Mouse (Mus musculus): ENCODE measurements around the gene Peli3. TPM values are rescaled to one million over a fixed set of nuclear protein-coding genes. Genes with fewer than 3 reads are reported as not detected.

Peli3 gene
- polyA plus RNA-seq, 1 experiment from 2014 or later: 1.6 TPM

DNA sequence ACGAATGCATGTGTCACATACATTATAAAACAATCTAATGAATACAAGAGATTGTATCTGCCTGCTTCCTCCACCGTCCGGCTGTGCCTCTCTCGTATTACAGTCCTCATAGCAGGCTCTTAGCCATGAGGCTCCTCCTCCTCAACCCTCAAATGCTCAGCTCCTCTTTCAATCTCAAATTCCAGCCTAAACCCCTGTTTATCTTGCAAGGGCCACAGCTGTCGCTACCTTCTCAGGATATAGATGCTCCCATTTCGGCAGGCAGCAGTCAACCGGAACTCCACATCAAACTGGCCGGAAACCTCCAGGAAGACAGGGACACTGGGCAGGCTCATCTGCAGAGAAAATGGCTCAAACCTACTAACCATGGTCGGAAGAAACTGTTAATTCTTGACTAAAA lies 44.0 kb downstream of the Peli3 start:
- no peak overlapping the region for H3K9ac ChIP-seq (ENCODE audit: low read length)
- no peaks in the 10 kb centered on the region for H3K27me3 ChIP-seq (ENCODE audit: control insufficient read depth, insufficient read depth, low read length)
- H3K9me3 ChIP-seq (ENCODE audit: control insufficient read depth, low read length): no peaks in the 10 kb centered on the region
- no peaks in the 10 kb centered on the region; the same call in 1 of the 2 replicates for H3K36me3 ChIP-seq (ENCODE audit: control insufficient read depth, insufficient read depth, low read length)
- no peak overlapping the region for H3K4me2 ChIP-seq (ENCODE audit: low read depth, severe bottlenecking)
- ATAC-seq (ENCODE audit: insufficient number of reproducible peaks, low FRiP score, low TSS enrichment, low read depth): no peak
- DNase-seq (ENCODE audit: low spot score): no peak
- WGBS: 75% methylated on average over 9 of the region's 9 CpGs
- H3K4me1 ChIP-seq (ENCODE audit: control insufficient read depth, insufficient read depth, low read length): no peaks in the 10 kb centered on the region
- H3K4me3 ChIP-seq (ENCODE audit: low read depth, low read length): no peak overlapping the region
- no peak overlapping the region for H3K27ac ChIP-seq (replicated peaks; ENCODE audit: low read depth, low read length)

DNA sequence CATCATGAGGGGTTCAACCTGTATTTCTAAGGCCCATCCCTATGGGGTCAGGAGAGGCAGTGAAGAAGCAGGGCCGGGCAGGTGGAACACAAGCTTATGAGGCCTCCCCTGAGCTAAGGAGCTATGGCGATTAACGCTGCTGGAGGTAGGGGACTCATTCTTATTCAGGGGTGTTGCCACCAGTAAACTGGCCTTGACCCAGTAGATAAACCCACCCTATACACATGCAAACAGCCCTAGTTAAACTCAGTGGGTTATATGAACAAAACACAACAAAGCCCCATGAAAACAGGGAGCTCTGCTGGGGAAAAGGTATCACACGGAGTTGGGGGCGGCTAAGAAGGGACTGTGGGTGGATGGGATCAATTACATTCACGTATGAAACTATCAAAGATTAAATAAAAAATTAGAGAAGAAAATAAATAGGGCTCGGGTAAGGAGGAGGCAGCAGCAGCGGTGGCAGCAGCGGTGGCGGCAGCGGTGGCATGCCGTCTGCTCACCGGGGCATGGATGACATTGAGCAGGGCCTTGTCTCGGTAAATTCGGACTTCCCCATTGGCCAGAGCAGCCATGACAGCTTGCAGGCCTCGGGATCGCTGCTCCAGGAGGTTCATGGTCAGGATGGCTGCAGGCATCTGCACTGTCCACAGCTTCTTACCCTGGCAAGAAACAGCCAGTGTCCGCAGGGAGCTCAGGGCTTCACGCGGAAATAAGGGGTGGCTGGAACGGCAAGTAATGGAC lies 46.0 kb downstream of the Peli3 start:
- no peak for ATAC-seq (ENCODE audit: insufficient number of reproducible peaks, low FRiP score, low TSS enrichment, low read depth)

DNA sequence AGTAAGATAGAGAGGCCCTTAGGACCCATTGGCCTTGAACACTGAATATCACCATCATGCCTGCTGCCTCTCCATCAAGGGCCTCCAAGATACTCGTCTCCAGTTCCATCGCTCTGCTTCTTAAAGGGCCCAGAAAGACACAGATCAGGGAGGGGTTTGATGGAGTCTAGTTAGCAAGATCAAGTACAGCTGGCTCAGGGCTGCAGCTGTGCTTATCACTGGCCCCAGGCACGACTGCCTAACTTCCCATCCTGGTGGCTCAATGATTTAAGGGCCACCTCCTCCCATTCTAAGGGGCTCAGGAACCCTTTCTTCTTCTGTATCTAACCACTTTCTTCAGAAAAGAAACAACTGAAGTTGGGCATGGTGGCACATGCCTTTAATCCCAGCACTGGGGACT lies 51.1 kb downstream of the Peli3 start:
- no peaks in the 10 kb centered on the region for H3K9me3 ChIP-seq (ENCODE audit: control insufficient read depth, low read length)
- 75% methylated on average over 3 of the region's 3 CpGs for WGBS
- H3K36me3 ChIP-seq (ENCODE audit: control insufficient read depth, insufficient read depth, low read length): no peaks in the 10 kb centered on the region
- H3K4me1 ChIP-seq (ENCODE audit: control insufficient read depth, insufficient read depth, low read length): no peaks in the 10 kb centered on the region
- ATAC-seq (ENCODE audit: insufficient number of reproducible peaks, low FRiP score, low TSS enrichment, low read depth) (no peak), DNase-seq (ENCODE audit: low spot score) (no peak)
- H3K27me3 ChIP-seq (ENCODE audit: control insufficient read depth, insufficient read depth, low read length): no peaks in the 10 kb centered on the region
- no peak overlapping the region for H3K27ac ChIP-seq (replicated peaks; ENCODE audit: low read depth, low read length)
- no peak overlapping the region for H3K4me2 ChIP-seq (ENCODE audit: low read depth, severe bottlenecking)
- H3K9ac ChIP-seq (ENCODE audit: low read length): no peak overlapping the region
- H3K4me3 ChIP-seq (ENCODE audit: low read depth, low read length): no peak overlapping the region

More for the DNA sequence above, 46.0 kb downstream of the Peli3 start:
- Histone ChIP-seq H3K4me2 (ENCODE audit: low read depth, severe bottlenecking) (no peak overlapping the region), H3K9ac (ENCODE audit: low read length) (no peak overlapping the region), H3K9me3 (ENCODE audit: control insufficient read depth, low read length) (no peaks in the 10 kb centered on the region), H3K4me1 (ENCODE audit: control insufficient read depth, insufficient read depth, low read length) (no peaks in the 10 kb centered on the region), H3K27ac (replicated peaks; ENCODE audit: low read depth, low read length) (no peak overlapping the region), H3K27me3 (ENCODE audit: control insufficient read depth, insufficient read depth, low read length) (no peaks in the 10 kb centered on the region), H3K36me3 (ENCODE audit: control insufficient read depth, insufficient read depth, low read length) (no peaks in the 10 kb centered on the region), H3K4me3 (ENCODE audit: low read depth, low read length) (no peak overlapping the region)
- no peak for DNase-seq (ENCODE audit: low spot score)
- WGBS: 50% methylated on average over 21 of the region's 21 CpGs

DNA sequence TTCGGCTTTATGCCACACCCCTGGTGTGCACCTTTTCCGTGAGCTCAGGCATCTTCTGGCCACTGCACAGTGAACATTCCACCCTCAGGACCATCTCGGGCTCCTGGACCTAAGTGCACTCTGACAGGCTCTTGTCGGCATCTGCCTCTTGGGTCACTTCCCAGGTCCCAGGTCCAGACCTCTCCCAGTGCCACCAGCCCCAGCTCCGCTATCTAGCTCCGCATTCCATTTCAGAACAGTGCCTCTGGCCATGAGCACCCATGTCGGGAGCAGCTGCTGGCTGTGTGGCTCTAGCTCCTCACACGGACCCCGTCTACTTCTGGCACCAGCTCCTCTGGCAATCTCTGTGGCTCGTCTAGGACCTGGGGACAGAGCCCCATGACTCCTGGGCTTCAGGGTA lies 53.1 kb downstream of the Peli3 start:
- DNase-seq (ENCODE audit: low spot score) (no peak), ATAC-seq (ENCODE audit: insufficient number of reproducible peaks, low FRiP score, low TSS enrichment, low read depth) (no peak)
- Histone ChIP-seq H3K4me2 (ENCODE audit: low read depth, severe bottlenecking) (no peak overlapping the region), H3K9me3 (ENCODE audit: control insufficient read depth, low read length) (no peaks in the 10 kb centered on the region), H3K4me1 (ENCODE audit: control insufficient read depth, insufficient read depth, low read length) (no peaks in the 10 kb centered on the region), H3K4me3 (ENCODE audit: low read depth, low read length) (no peak overlapping the region), H3K27ac (replicated peaks; ENCODE audit: low read depth, low read length) (no peak overlapping the region), H3K27me3 (ENCODE audit: control insufficient read depth, insufficient read depth, low read length) (no peaks in the 10 kb centered on the region), H3K36me3 (ENCODE audit: control insufficient read depth, insufficient read depth, low read length) (no peaks in the 10 kb centered on the region), H3K9ac (ENCODE audit: low read length) (no peak overlapping the region)
- WGBS: 81% methylated on average over 10 of the region's 10 CpGs

DNA sequence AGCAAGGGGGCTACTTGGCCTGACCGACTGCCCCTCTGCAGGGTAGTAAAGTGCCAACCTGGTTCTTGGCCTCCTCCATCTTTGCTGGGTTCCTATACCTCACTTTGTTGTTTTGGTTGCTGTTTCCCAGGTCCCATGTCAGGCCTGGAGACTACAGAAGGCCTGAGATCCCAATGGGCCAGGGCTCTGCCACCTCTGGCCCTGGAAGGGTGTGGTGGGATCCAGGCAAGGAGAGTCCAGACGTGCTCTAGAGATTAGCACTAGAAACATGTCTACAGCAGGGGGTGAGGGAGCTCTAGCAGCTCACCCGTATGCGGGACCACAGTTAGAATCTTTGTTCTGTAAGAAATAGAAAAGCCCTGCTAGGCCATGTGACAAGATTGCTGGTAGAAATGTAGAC lies 59.0 kb downstream of the Peli3 start:
- no peaks in the 10 kb centered on the region for H3K36me3 ChIP-seq (ENCODE audit: control insufficient read depth, insufficient read depth, low read length)
- H3K4me3 ChIP-seq (ENCODE audit: low read depth, low read length): no peak overlapping the region
- no peak overlapping the region for H3K9ac ChIP-seq (ENCODE audit: low read length)
- ATAC-seq (ENCODE audit: insufficient number of reproducible peaks, low FRiP score, low TSS enrichment, low read depth): no peak
- H3K27me3 ChIP-seq (ENCODE audit: control insufficient read depth, insufficient read depth, low read length): no peaks in the 10 kb centered on the region
- no peaks in the 10 kb centered on the region for H3K9me3 ChIP-seq (ENCODE audit: control insufficient read depth, low read length)
- H3K4me2 ChIP-seq (ENCODE audit: low read depth, severe bottlenecking): no peak overlapping the region
- WGBS: 84% methylated on average over 4 of the region's 4 CpGs
- no peaks in the 10 kb centered on the region for H3K4me1 ChIP-seq (ENCODE audit: control insufficient read depth, insufficient read depth, low read length)
- DNase-seq (ENCODE audit: low spot score): no peak
- no peak overlapping the region for H3K27ac ChIP-seq (replicated peaks; ENCODE audit: low read depth, low read length)

Other genes with a start within 250 kb of the Peli3 start
- gene Gm960, start 244.5 kb downstream of the Peli3 start, polyA plus RNA-seq (2014; fragmentation: Nextera tagmentation; extraction: Ambion mirVana): 2.9 and 5.0 TPM in 2 replicates
- gene Sptbn2, start 232.0 kb downstream of the Peli3 start, polyA plus RNA-seq (2014; fragmentation: Nextera tagmentation; extraction: Ambion mirVana): 2.1 and 2.5 TPM in 2 replicates
- 107 TPM in 2 replicates for gene Rbm4b, start 186.6 kb downstream of the Peli3 start, polyA plus RNA-seq (2014; fragmentation: Nextera tagmentation; extraction: Ambion mirVana)
- 105 and 109 TPM in 2 replicates for gene Rbm4, start 149.2 kb downstream of the Peli3 start, polyA plus RNA-seq (2014; fragmentation: Nextera tagmentation; extraction: Ambion mirVana)
- gene Gm21992, start 131.5 kb downstream of the Peli3 start, polyA plus RNA-seq (2014; fragmentation: Nextera tagmentation; extraction: Ambion mirVana): 27.6 and 31.8 TPM in 2 replicates
- 119 and 122 TPM in 2 replicates for gene Rbm14, start 131.5 kb downstream of the Peli3 start, polyA plus RNA-seq (2014; fragmentation: Nextera tagmentation; extraction: Ambion mirVana)
- gene Ccs, start 103.8 kb downstream of the Peli3 start, polyA plus RNA-seq (2014; fragmentation: Nextera tagmentation; extraction: Ambion mirVana): 46.8 and 48.0 TPM in 2 replicates
- gene Ccdc87, start 103.8 kb downstream of the Peli3 start, polyA plus RNA-seq (2014; fragmentation: Nextera tagmentation; extraction: Ambion mirVana): not detected in 2 replicates
- gene Ctsf, start 88.0 kb downstream of the Peli3 start, polyA plus RNA-seq (2014; fragmentation: Nextera tagmentation; extraction: Ambion mirVana): 17.7 and 20.2 TPM in 2 replicates
- 5.1 and 5.2 TPM in 2 replicates for gene Actn3, start 65.2 kb downstream of the Peli3 start, polyA plus RNA-seq (2014; fragmentation: Nextera tagmentation; extraction: Ambion mirVana)
- 6.4 and 6.5 TPM in 2 replicates for gene Zdhhc24, start 64.5 kb downstream of the Peli3 start, polyA plus RNA-seq (2014; fragmentation: Nextera tagmentation; extraction: Ambion mirVana)
- 4.3 and 4.9 TPM in 2 replicates for gene Bbs1, start 36.5 kb downstream of the Peli3 start, polyA plus RNA-seq (2014; fragmentation: Nextera tagmentation; extraction: Ambion mirVana)
- 143 and 147 TPM in 2 replicates for gene Dpp3, start 14.8 kb downstream of the Peli3 start, polyA plus RNA-seq (2014; fragmentation: Nextera tagmentation; extraction: Ambion mirVana)
- gene Mrpl11, start 19.0 kb upstream of the Peli3 start, polyA plus RNA-seq (2014; fragmentation: Nextera tagmentation; extraction: Ambion mirVana): 170 and 182 TPM in 2 replicates
- not detected in 2 replicates for gene Npas4, start 47.2 kb upstream of the Peli3 start, polyA plus RNA-seq (2014; fragmentation: Nextera tagmentation; extraction: Ambion mirVana)
- gene Slc29a2, start 80.7 kb upstream of the Peli3 start, polyA plus RNA-seq (2014; fragmentation: Nextera tagmentation; extraction: Ambion mirVana): 5.0 and 6.0 TPM in 2 replicates
- gene B4gat1, start 95.7 kb upstream of the Peli3 start, polyA plus RNA-seq (2014; fragmentation: Nextera tagmentation; extraction: Ambion mirVana): 36.6 and 37.8 TPM in 2 replicates
- gene AC124502.3, start 95.8 kb upstream of the Peli3 start, polyA plus RNA-seq (2014; fragmentation: Nextera tagmentation; extraction: Ambion mirVana): 1.7 and 2.0 TPM in 2 replicates
- 52.6 and 61.2 TPM in 2 replicates for gene Brms1, start 98.2 kb upstream of the Peli3 start, polyA plus RNA-seq (2014; fragmentation: Nextera tagmentation; extraction: Ambion mirVana)
- gene Rin1, start 107.4 kb upstream of the Peli3 start, polyA plus RNA-seq (2014; fragmentation: Nextera tagmentation; extraction: Ambion mirVana): 1.3 and 1.6 TPM in 2 replicates
- gene Cd248, start 125.0 kb upstream of the Peli3 start, polyA plus RNA-seq (2014; fragmentation: Nextera tagmentation; extraction: Ambion mirVana): 41.1 and 45.6 TPM in 2 replicates
- gene Tmem151a, start 142.4 kb upstream of the Peli3 start, polyA plus RNA-seq (2014; fragmentation: Nextera tagmentation; extraction: Ambion mirVana): 1.1 and 2.2 TPM in 2 replicates
- gene Yif1a, start 145.4 kb upstream of the Peli3 start, polyA plus RNA-seq (2014; fragmentation: Nextera tagmentation; extraction: Ambion mirVana): 68.5 and 71.2 TPM in 2 replicates
- 33.8 and 36.3 TPM in 2 replicates for gene Cnih2, start 155.4 kb upstream of the Peli3 start, polyA plus RNA-seq (2014; fragmentation: Nextera tagmentation; extraction: Ambion mirVana)
- 242 and 244 TPM in 2 replicates for gene Rab1b, start 163.9 kb upstream of the Peli3 start, polyA plus RNA-seq (2014; fragmentation: Nextera tagmentation; extraction: Ambion mirVana)
- gene Klc2, start 175.4 kb upstream of the Peli3 start, polyA plus RNA-seq (2014; fragmentation: Nextera tagmentation; extraction: Ambion mirVana): 21.2 and 23.8 TPM in 2 replicates